Mouse (Mus musculus) lung, postnatal 0 days (tissue): ENCODE measurements around the gene Itgb3. TPM values are rescaled to one million over a fixed set of nuclear protein-coding genes. Genes with fewer than 3 reads are reported as not detected.
A peak's percentile ranks its signal among the peaks of the same experiment; 100 is the strongest.

ENCODE experiments used
- ATAC-seq: fragments of 200-750 bp; cut with Nextera tagmentation; 2 replicates; pipeline ENCODE4 v1.8.0; 2017; ENCODE audit warnings: moderate library complexity
- DNase-seq: peaks from one replicate; pipeline ENCODE4 v3.0.0-alpha.2; 2016; ENCODE audit warnings: low spot score
- H3K27ac ChIP-seq: fragments of 300-500 bp; sonication (generic); 2 replicates; pipeline ENCODE4 v1.5.1; 2014; ENCODE audit warnings: antibody characterized with exemption, mild to moderate bottlenecking, low read length, mixed read lengths
- H3K27me3 ChIP-seq: fragments of 300-500 bp; sonication (generic); replicated peaks from 2 replicates; pipeline ENCODE4 v1.6.1; 2014; ENCODE audit warnings: low read length, mixed read lengths; ENCODE audit not compliant: insufficient read depth
- H3K36me3 ChIP-seq: fragments of 300-500 bp; sonication (generic); 2 replicates; pipeline ENCODE4 v1.6.1; 2014; ENCODE audit warnings: low read length, mixed read lengths; ENCODE audit not compliant: insufficient read depth
- H3K4me1 ChIP-seq: fragments of 300-500 bp; sonication (generic); 2 replicates; pipeline ENCODE4 v1.6.1; 2014; ENCODE audit warnings: antibody characterized with exemption, low read depth, low read length, mixed read lengths; ENCODE audit not compliant: insufficient read depth
- H3K4me2 ChIP-seq: fragments of 300-500 bp; sonication (generic); replicated peaks from 2 replicates; pipeline ENCODE4 v1.6.1; 2014; ENCODE audit warnings: low read depth, mild to moderate bottlenecking, low read length, moderate library complexity, mixed read lengths
- H3K4me3 ChIP-seq: fragments of 300-500 bp; sonication (generic); 2 replicates; pipeline ENCODE4 v1.5.1; 2014; ENCODE audit warnings: low read depth, low read length
- H3K9ac ChIP-seq: fragments of 300-500 bp; sonication (generic); replicated peaks from 2 replicates; pipeline ENCODE4 v1.6.1; 2014; ENCODE audit warnings: low read depth, mild to moderate bottlenecking
- H3K9me3 ChIP-seq: fragments of 300-500 bp; sonication (generic); 2 replicates; pipeline ENCODE4 v1.6.1; 2016; ENCODE audit warnings: low read length, mixed read lengths
- CTCF ChIP-seq: IDR thresholded peaks from 2 replicates; pipeline ENCODE4 v1.5.1; 2016; ENCODE audit warnings: antibody characterized with exemption, mild to moderate bottlenecking
- EP300 ChIP-seq: IDR thresholded peaks from 2 replicates; pipeline ENCODE4 v1.6.1; 2016; ENCODE audit warnings: antibody characterized with exemption, mild to moderate bottlenecking, control low read depth
- WGBS: fragments of 180-500 bp; shearing (Covaris S2); extraction: QIAGEN DNeasy Blood & Tissue Kit; methylation state at CpG from one replicate; pipeline ENCODE4 v1.1.7; 2014; 5-methylcytosine and 5-hydroxymethylcytosine counted together
- polyA plus RNA-seq: library from polyadenylated mRNA; unstranded; fragments of >200 nt; fragmentation: Nextera tagmentation; extraction: Ambion mirVana; gene quantifications from 2 replicates; pipeline ENCODE4 v1.2.1, GENCODE M21; 2015

Gene Itgb3
- polyA plus RNA-seq, 1 experiment from 2014 or later: 6.9 TPM

GRCm38 (mm10) chr11:104580606-104581005, 27.2 kb upstream of the Itgb3 start:
- WGBS: 74% methylated on average over 5 of the region's 5 CpGs
- Histone ChIP-seq H3K4me1 (no peaks in the 10 kb centered on the region), H3K36me3 (no peaks in the 10 kb centered on the region), H3K27me3 (no peaks in the 10 kb centered on the region), H3K4me3 (no peak overlapping the region), H3K9ac (no peak overlapping the region), H3K4me2 (no peak overlapping the region), H3K9me3 (no peaks in the 10 kb centered on the region), H3K27ac (no peak overlapping the region)
- ATAC-seq (no peak), DNase-seq (no peak)
- TF ChIP-seq EP300 (no peak), CTCF (no peak)

- Histone ChIP-seq H3K27me3 (no peaks in the 10 kb centered on the region), H3K9me3 (no peaks in the 10 kb centered on the region), H3K9ac (peak overlapping the region; percentile 29; the same call in 1 of the 2 replicates), H3K4me1 (no peaks in the 10 kb centered on the region), H3K4me3 (no peak overlapping the region), H3K36me3 (no peaks in the 10 kb centered on the region), H3K27ac (peak overlapping the region; percentile 69), H3K4me2 (peak overlapping the region; percentile 45)
- peak; percentile 64 for ATAC-seq
- 36% methylated on average over 18 of the region's 18 CpGs for WGBS
- DNase-seq: peak; percentile 61
- TF ChIP-seq CTCF (no peak), EP300 (peak; percentile 89)
Measured at GRCm38 (mm10) chr11:104581446-104582307, 26.1 kb upstream of the Itgb3 start.

GRCm38 (mm10) chr11:104582308-104582606, 25.5 kb upstream of the Itgb3 start:
- Histone ChIP-seq H3K27me3 (no peaks in the 10 kb centered on the region), H3K36me3 (no peaks in the 10 kb centered on the region), H3K9me3 (no peaks in the 10 kb centered on the region), H3K4me3 (no peak overlapping the region), H3K9ac (no peak overlapping the region), H3K27ac (peak overlapping the region; percentile 69; the same call in 1 of the 2 replicates), H3K4me1 (no peaks in the 10 kb centered on the region), H3K4me2 (0 out of 2 replicates have a peak overlapping the region, but pooled peaks have one; percentile 45)
- no peak for ATAC-seq
- no peak for TF ChIP-seq CTCF
- no peak for TF ChIP-seq EP300
- WGBS: 54% methylated on average over 2 of the region's 2 CpGs
- no peak for DNase-seq

GRCm38 (mm10) chr11:104582630-104583364, 25.0 kb upstream of the Itgb3 start:
- no peaks in the 10 kb centered on the region for H3K36me3 ChIP-seq
- H3K4me3 ChIP-seq: no peak overlapping the region
- DNase-seq (no peak), ATAC-seq (no peak)
- no peak overlapping the region for H3K27ac ChIP-seq
- no peak overlapping the region for H3K9ac ChIP-seq
- no peaks in the 10 kb centered on the region for H3K27me3 ChIP-seq
- WGBS: 52% methylated on average over 13 of the region's 13 CpGs
- no peaks in the 10 kb centered on the region for H3K9me3 ChIP-seq
- H3K4me1 ChIP-seq: no peaks in the 10 kb centered on the region
- TF ChIP-seq EP300 (no peak), CTCF (no peak)
- no peak overlapping the region for H3K4me2 ChIP-seq

- H3K9ac ChIP-seq: no peak overlapping the region
- H3K9me3 ChIP-seq: no peaks in the 10 kb centered on the region
- no peaks in the 10 kb centered on the region for H3K36me3 ChIP-seq
- no peaks in the 10 kb centered on the region for H3K27me3 ChIP-seq
- 86% methylated on average over 5 of the region's 5 CpGs for WGBS
- no peak for ATAC-seq
- TF ChIP-seq EP300 (no peak), CTCF (no peak)
- no peaks in the 10 kb centered on the region for H3K4me1 ChIP-seq
- H3K4me2 ChIP-seq: no peak overlapping the region
- no peak overlapping the region for H3K27ac ChIP-seq
- no peak overlapping the region for H3K4me3 ChIP-seq
- DNase-seq: no peak
Measured at GRCm38 (mm10) chr11:104585495-104585894, 22.3 kb upstream of the Itgb3 start.

- Histone ChIP-seq H3K4me3 (no peak overlapping the region), H3K36me3 (no peaks in the 10 kb centered on the region), H3K27me3 (no peaks in the 10 kb centered on the region), H3K27ac (no peak overlapping the region), H3K9ac (no peak overlapping the region), H3K4me1 (0 out of 2 replicates have a peak, but pooled peaks cover 4% of the 10 kb centered on the region), H3K9me3 (no peaks in the 10 kb centered on the region), H3K4me2 (no peak overlapping the region)
- ATAC-seq (no peak), DNase-seq (no peak)
- TF ChIP-seq EP300: no peak
- TF ChIP-seq CTCF: no peak
- WGBS: 97% methylated on average over 9 of the region's 9 CpGs
Measured at GRCm38 (mm10) chr11:104587904-104588303, 19.9 kb upstream of the Itgb3 start.
